ENCODE assay signal across 11 mouse cellular contexts in the genomic region with DNA sequence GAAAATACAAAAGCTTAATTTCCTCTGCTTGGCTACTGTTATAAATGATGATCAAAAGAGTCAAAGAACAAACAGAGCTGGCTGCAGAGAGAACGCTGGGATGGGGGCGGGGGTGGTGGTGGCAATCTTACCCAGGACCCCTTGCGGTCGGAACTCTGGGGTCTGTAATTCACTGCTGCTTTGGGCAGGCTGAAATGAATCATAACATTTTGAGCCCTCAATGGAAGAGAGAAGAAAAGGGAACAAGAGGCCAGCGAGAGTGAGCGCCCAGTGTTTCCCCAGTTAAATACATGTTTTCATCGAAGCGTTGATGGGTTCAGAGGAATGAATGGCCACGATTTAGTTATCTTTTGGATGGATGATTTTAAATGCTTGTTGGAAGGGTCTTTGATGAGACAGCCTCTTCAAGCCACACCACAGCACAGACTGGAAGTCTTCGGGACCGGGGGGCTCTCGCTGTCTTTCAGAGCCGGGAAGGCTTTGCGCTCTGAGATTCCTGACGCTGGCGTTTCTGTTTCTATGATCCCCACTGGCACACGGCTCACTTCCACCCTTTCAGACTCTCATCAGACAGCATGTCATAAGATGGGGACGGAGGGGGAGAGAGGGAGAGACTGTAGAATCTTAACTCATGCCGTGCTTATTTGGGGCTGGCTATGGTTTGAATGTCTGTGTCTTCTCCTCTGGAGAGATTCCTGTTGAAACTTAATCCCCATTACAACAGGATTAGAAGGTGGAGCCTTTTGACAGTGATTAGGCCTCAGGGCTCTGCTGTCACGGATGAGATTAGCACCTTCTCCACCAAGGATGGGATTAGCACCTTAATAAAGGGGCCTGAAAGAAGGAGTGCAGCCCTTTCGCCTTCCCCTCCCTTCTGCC. TPM values are rescaled to one million over a fixed set of nuclear protein-coding genes. Genes with fewer than 3 reads are reported as not detected.
DNase-seq lines count a peak whose midpoint lies in the region; ATAC-seq and TF ChIP-seq lines count a peak whose summit lies in the region.
"Had no signal": no experiment of that assay in that cellular context is flagged by ENCODE, and none has a peak within 500 bp of the region (broad histone marks: within the 10 kb centered on the region; RNA-seq: fewer than 3 reads in every experiment).

No protein-coding gene starts in this region.

- TF ChIP-seq CTCF in thymus, adult 2 months (IDR thresholded peaks at IDR 0.05; ENCODE audit: borderline replicate concordance, control insufficient read depth, extremely low read depth, insufficient read depth, low read length, poor library complexity) = no peak

- H3K27ac ChIP-seq in heart, embryonic 16.5 days (ENCODE audit: low read length) = no peak overlapping the region
- H3K27ac ChIP-seq in embryonic facial prominence, embryonic 11.5 days (replicated peaks; ENCODE audit: low read depth, low read length) = no peak overlapping the region
- peak overlapping the region; percentile 81 for H3K27ac ChIP-seq in hindbrain, embryonic 10.5 days
- peak overlapping the region; percentile 66 for H3K27ac ChIP-seq in midbrain, embryonic 14.5 days (replicated peaks; ENCODE audit: low read depth, low read length)
- no peak overlapping the region for H3K27ac ChIP-seq in thymus, adult 2 months (ENCODE audit: control insufficient read depth, insufficient read depth, low read length)

- H3K4me2 ChIP-seq in heart, embryonic 16.5 days (ENCODE audit: low read depth, low read length) = peak overlapping the region; percentile 57
- H3K4me2 ChIP-seq in embryonic facial prominence, embryonic 11.5 days (ENCODE audit: low read depth, low read length) = peak overlapping the region; percentile 50
- H3K4me2 ChIP-seq in midbrain, embryonic 14.5 days (ENCODE audit: low read length) = peak overlapping the region; percentile 53

- H3K27me3 ChIP-seq in heart, embryonic 16.5 days (ENCODE audit: control insufficient read depth, insufficient read depth, low read length) = peaks cover 21% of the 10 kb centered on the region
- no peaks in the 10 kb centered on the region for H3K27me3 ChIP-seq in embryonic facial prominence, embryonic 11.5 days (ENCODE audit: control insufficient read depth, insufficient read depth, low read length)
- H3K27me3 ChIP-seq in hindbrain, embryonic 10.5 days (ENCODE audit: insufficient read depth, poor library complexity, severe bottlenecking) = peaks cover 69% of the 10 kb centered on the region
- peaks cover 44% of the 10 kb centered on the region for H3K27me3 ChIP-seq in midbrain, embryonic 14.5 days (ENCODE audit: control insufficient read depth, insufficient read depth, low read length)
- no peaks in the 10 kb centered on the region for H3K27me3 ChIP-seq in thymus, adult 2 months (ENCODE audit: control insufficient read depth, insufficient read depth, low read length)

- no peak for TF ChIP-seq POLR2A in thymus, adult 2 months (IDR thresholded peaks at IDR 0.05; ENCODE audit: control insufficient read depth, extremely low read depth, insufficient read depth, low read length, poor library complexity)

- no peaks in the 10 kb centered on the region for H3K4me1 ChIP-seq in heart, embryonic 16.5 days (ENCODE audit: control insufficient read depth, insufficient read depth, low read length)
- no peaks in the 10 kb centered on the region for H3K4me1 ChIP-seq in embryonic facial prominence, embryonic 11.5 days (ENCODE audit: control insufficient read depth, insufficient read depth, low read length)
- H3K4me1 ChIP-seq in hindbrain, embryonic 10.5 days (replicated peaks) = peaks cover 16% of the 10 kb centered on the region
- peaks cover 23% of the 10 kb centered on the region for H3K4me1 ChIP-seq in midbrain, embryonic 14.5 days (ENCODE audit: control insufficient read depth, insufficient read depth, low read length)
- H3K4me1 ChIP-seq in thymus, adult 2 months (replicated peaks; ENCODE audit: control insufficient read depth, insufficient read depth, low read length) = no peaks in the 10 kb centered on the region

- DNase-seq in heart, adult 8-10 months (ENCODE audit: low spot score) = no peak
- peak; percentile 50 for DNase-seq in embryonic facial prominence, embryonic 11.5 days (ENCODE audit: low spot score)
- peak; percentile 42 for DNase-seq in hindbrain, embryonic 10.5 days (ENCODE audit: low spot score)
- peak; percentile 80 for DNase-seq in midbrain, embryonic 14.5 days
- no peak for DNase-seq in thymus, adult 2 months
- no peak for DNase-seq in spleen, adult 12 weeks (ENCODE audit: low spot score)
- no peak for DNase-seq in left cerebral cortex, postnatal 14 days (ENCODE audit: low spot score in 2 of 2)
- DNase-seq: adrenal gland, postnatal 36 days; layer of hippocampus, adult 9-11 months had no signal

- no peaks in the 10 kb centered on the region for H3K9me3 ChIP-seq in heart, embryonic 16.5 days (replicated peaks; ENCODE audit: control insufficient read depth, low read length)
- H3K9me3 ChIP-seq in embryonic facial prominence, embryonic 11.5 days (replicated peaks; ENCODE audit: control insufficient read depth, low read length) = no peaks in the 10 kb centered on the region
- no peaks in the 10 kb centered on the region for H3K9me3 ChIP-seq in hindbrain, embryonic 10.5 days
- H3K9me3 ChIP-seq in midbrain, embryonic 14.5 days (ENCODE audit: control insufficient read depth, low read length) = no peaks in the 10 kb centered on the region

- ATAC-seq in heart, embryonic 16.5 days (replicated peaks; ENCODE audit: extremely low read depth, insufficient read depth, low FRiP score) = no peak
- no peak for ATAC-seq in embryonic facial prominence, embryonic 11.5 days (replicated peaks; ENCODE audit: insufficient number of reproducible peaks, low FRiP score, low TSS enrichment, low read depth)
- peak; percentile 88 for ATAC-seq in midbrain, embryonic 14.5 days (ENCODE audit: low FRiP score, low TSS enrichment)

- H3K4me3 ChIP-seq in heart, embryonic 16.5 days (ENCODE audit: low read length) = peak overlapping the region; percentile 40
- H3K4me3 ChIP-seq in embryonic facial prominence, embryonic 11.5 days (ENCODE audit: low read depth, low read length) = peak overlapping the region; percentile 13
- H3K4me3 ChIP-seq in hindbrain, embryonic 10.5 days = peak overlapping the region; percentile 48
- peak overlapping the region; percentile 24 for H3K4me3 ChIP-seq in midbrain, embryonic 14.5 days (replicated peaks; ENCODE audit: low read depth, low read length)
- H3K4me3 ChIP-seq in thymus, adult 2 months (ENCODE audit: control insufficient read depth, insufficient read depth, low read length) = no peak overlapping the region

- H3K36me3 ChIP-seq in heart, embryonic 16.5 days (ENCODE audit: control insufficient read depth, insufficient read depth) = no peaks in the 10 kb centered on the region
- no peaks in the 10 kb centered on the region for H3K36me3 ChIP-seq in embryonic facial prominence, embryonic 11.5 days (replicated peaks; ENCODE audit: control insufficient read depth, insufficient read depth, low read depth, low read length)
- H3K36me3 ChIP-seq in hindbrain, embryonic 10.5 days = no peaks in the 10 kb centered on the region
- H3K36me3 ChIP-seq in midbrain, embryonic 14.5 days (ENCODE audit: control insufficient read depth, insufficient read depth, low read length) = no peaks in the 10 kb centered on the region
- H3K36me3 ChIP-seq in thymus, adult 2 months (ENCODE audit: control insufficient read depth, insufficient read depth, low read length) = no peaks in the 10 kb centered on the region

- intact Hi-C loops in left cerebral cortex, postnatal 14 days (cut with DNase I) = no loop called here

- 8% methylated on average over 21 of the region's 21 CpGs for WGBS in heart, embryonic 16.5 days
- 6% methylated on average over 21 of the region's 21 CpGs for WGBS in embryonic facial prominence, embryonic 11.5 days
- WGBS in hindbrain, embryonic 10.5 days = 6% methylated on average over 21 of the region's 21 CpGs
- 1% methylated on average over 21 of the region's 21 CpGs for WGBS in midbrain, embryonic 14.5 days
- 22% methylated on average over 21 of the region's 21 CpGs for WGBS in thymus, adult 2 months

- peak overlapping the region; percentile 45 for H3K9ac ChIP-seq in heart, embryonic 16.5 days (ENCODE audit: low read length)
- peak overlapping the region; percentile 49 for H3K9ac ChIP-seq in embryonic facial prominence, embryonic 11.5 days (replicated peaks; ENCODE audit: low read length)
- H3K9ac ChIP-seq in midbrain, embryonic 14.5 days (replicated peaks; ENCODE audit: low read length) = peak overlapping the region; percentile 43

RNA-seq across cellular contexts. Expression of gene Msx2, which starts 17.8 kb away (rescaled TPM):
- polyA plus RNA-seq in heart, embryonic 16.5 days (2015; fragmentation: Nextera tagmentation; extraction: Ambion mirVana) = 1.9 TPM in 2 replicates
- under 1 TPM; 0.24 to 0.62 (median 0.45) TPM for total RNA-seq in heart, adult 8-10 months (2022)
- polyA plus RNA-seq in embryonic facial prominence, embryonic 11.5 days (2014; fragmentation: Nextera tagmentation; extraction: Ambion mirVana) = 31.2 and 41.2 TPM in 2 replicates
- polyA plus RNA-seq in hindbrain, embryonic 10.5 days (2016; fragmentation: Nextera tagmentation; extraction: Ambion mirVana) = 45.5 and 57.9 TPM in 2 replicates
- polyA plus RNA-seq in midbrain, embryonic 14.5 days (2014; fragmentation: Nextera tagmentation; extraction: Ambion mirVana) = 0.49 and 1.5 TPM in 2 replicates
- polyA plus RNA-seq in thymus, adult 2 months (2012; rRNA removed) = 0.05 TPM in 1 of 2 replicates, not detected in the other
- under 1 TPM; 0.29 to 0.49 TPM for total RNA-seq in left cerebral cortex, postnatal 14 days (2021)
- total RNA-seq: megakaryocyte-erythroid progenitor cell, adult 5-6 weeks had no signal

Comparison
In these comparisons a context has a peak if more than half of its experiments do, and no peak if none do; other contexts are left out.
1. H3K27ac ChIP-seq: peak in hindbrain, embryonic 10.5 days (single experiment) and midbrain, embryonic 14.5 days (single experiment); none in heart, embryonic 16.5 days (single experiment), embryonic facial prominence, embryonic 11.5 days (single experiment) and thymus, adult 2 months (single experiment).
2. DNase-seq: peak in embryonic facial prominence, embryonic 11.5 days (single experiment), hindbrain, embryonic 10.5 days (single experiment) and midbrain, embryonic 14.5 days (single experiment); none in heart, adult 8-10 months (single experiment), thymus, adult 2 months (single experiment), spleen, adult 12 weeks (single experiment) and left cerebral cortex, postnatal 14 days (0 of 2).
3. RNA of gene Msx2, which starts 17.8 kb away (polyA plus RNA-seq): 45.5 to 57.9 TPM in hindbrain, embryonic 10.5 days and 31.2 to 41.2 TPM in embryonic facial prominence, embryonic 11.5 days; 1.9 TPM in heart, embryonic 16.5 days, 0.49 to 1.5 TPM in midbrain, embryonic 14.5 days and 0.05 TPM in thymus, adult 2 months; every median in the first group is over 10 times any median in the second.
4. Peak in every context shown above with its lines, with median percentiles within 50 percentile points of each other: H3K4me2 ChIP-seq and H3K9ac ChIP-seq.